Mouse (Mus musculus) myocyte (in vitro differentiated cells): Measurements from ENCODE around the gene Ntpcr.

ENCODE experiments used
- E2F4 ChIP-seq: IDR thresholded peaks from one replicate; pipeline ENCODE4 v1.6.1; 2011; ENCODE audit warnings: mild to moderate bottlenecking, control low read depth, moderate library complexity; ENCODE audit not compliant: insufficient read depth
- MAX ChIP-seq: IDR thresholded peaks from one replicate; pipeline ENCODE4 v1.6.1; 2011; ENCODE audit warnings: low read depth, mild to moderate bottlenecking, control low read depth
- MYOD1 ChIP-seq, 3 experiments: IDR thresholded peaks; one replicate each; pipeline ENCODE4 v1.6.1; 2011; ENCODE audit warnings: control low read depth in 2 of 3, low read depth in 2 of 3, mild to moderate bottlenecking in 2 of 3, moderate library complexity in 1 of 3; ENCODE audit not compliant: insufficient read length in 2 of 3, control insufficient read depth in 1 of 3
- MYOG ChIP-seq, 3 experiments: IDR thresholded peaks; one replicate each; pipeline ENCODE4 v1.6.1; 2011; ENCODE audit warnings: control low read depth in 2 of 3, low read depth in 2 of 3, mild to moderate bottlenecking in 2 of 3; ENCODE audit not compliant: insufficient read length in 2 of 3, control insufficient read depth in 1 of 3, insufficient read depth in 1 of 3
- POLR2A ChIP-seq: IDR thresholded peaks from one replicate; pipeline ENCODE4 v1.6.1; 2011; ENCODE audit warnings: low read depth, mild to moderate bottlenecking, control low read depth, moderate library complexity; ENCODE audit not compliant: insufficient read length
- POLR2AphosphoS2 ChIP-seq: IDR thresholded peaks from one replicate; pipeline ENCODE4 v1.6.1; 2011; ENCODE audit warnings: low read depth, control low read depth; ENCODE audit not compliant: insufficient read length
- REST ChIP-seq: IDR thresholded peaks from one replicate; pipeline ENCODE4 v1.6.1; 2011; ENCODE audit warnings: mild to moderate bottlenecking, control low read depth, moderate library complexity; ENCODE audit not compliant: insufficient read depth, insufficient read length
- USF1 ChIP-seq: IDR thresholded peaks from one replicate; pipeline ENCODE4 v1.6.1; 2011; ENCODE audit warnings: low read depth, mild to moderate bottlenecking, control low read depth, moderate library complexity

DNA sequence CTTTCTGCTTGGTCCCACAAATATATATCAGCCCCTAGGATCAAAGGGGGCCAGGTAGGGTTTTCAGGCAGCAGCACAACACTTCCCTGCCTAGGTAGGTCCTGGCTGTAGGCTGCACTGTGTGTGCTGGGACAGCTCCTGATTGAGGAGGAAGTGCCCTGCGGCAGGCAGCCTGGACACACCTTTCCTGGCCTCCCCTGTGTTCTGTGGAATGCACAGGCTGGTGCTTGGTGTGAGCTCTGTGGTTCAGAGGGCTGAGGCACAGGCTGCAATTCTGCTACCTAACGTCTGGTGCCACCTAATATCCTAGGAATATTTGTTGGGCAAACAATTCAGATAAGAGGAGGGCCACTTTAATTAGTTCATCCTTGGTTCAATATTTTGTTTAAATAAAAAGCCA, 12.1 kb downstream of the Ntpcr start:
- TF ChIP-seq POLR2A (no peak), MAX (no peak), USF1 (no peak), MYOG (IDR thresholded peaks at IDR 0.05; ENCODE audit: control insufficient read depth in 1 of 3, insufficient read depth in 1 of 3, insufficient read length in 2 of 3, low read depth in 2 of 3) (no peak), E2F4 (no peak), POLR2AphosphoS2 (no peak), REST (no peak), MYOD1 (IDR thresholded peaks at IDR 0.05; ENCODE audit: control insufficient read depth in 1 of 3, insufficient read length in 2 of 3, low read depth in 2 of 3) (no peak)
